Mouse (Mus musculus) small intestine, adult 2 months (tissue): ENCODE results near the gene Mak.

Source experiments
- CTCF ChIP-seq: fragments of 200-500 bp; IDR thresholded peaks from 2 replicates; pipeline ENCODE4 v1.5.1; 2012; ENCODE audit warnings: low read depth, mild to moderate bottlenecking, control low read depth, inconsistent platforms, low read length, moderate library complexity, mixed read lengths; ENCODE audit not compliant: insufficient replicate concordance, insufficient read length; ENCODE audit errors: extremely low read depth
- POLR2A ChIP-seq: fragments of 200-500 bp; IDR thresholded peaks from 2 replicates; pipeline ENCODE4 v1.6.1; 2012; ENCODE audit warnings: low read depth, mild to moderate bottlenecking, control low read depth, inconsistent platforms, low read length, moderate library complexity

DNA sequence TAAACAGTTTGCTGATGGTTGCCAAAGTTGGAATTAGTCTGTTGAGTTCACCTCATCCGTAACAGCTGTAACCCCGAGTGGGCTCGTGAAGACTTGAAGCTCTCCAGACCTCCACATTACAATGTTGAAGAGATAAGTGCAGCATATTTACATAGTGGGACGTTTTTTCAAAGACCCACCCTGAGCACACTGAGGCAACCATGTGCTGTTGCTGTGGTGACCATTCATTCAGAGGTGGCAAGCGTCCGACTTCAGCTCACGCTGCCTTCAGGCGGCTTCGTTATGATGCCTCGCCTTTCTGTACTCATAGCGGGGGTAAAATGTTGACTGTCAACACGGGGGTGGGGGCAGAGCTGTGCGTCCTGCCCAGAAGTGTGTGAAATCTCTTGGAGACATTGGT, 57.4 kb downstream of the Mak start:
- TF ChIP-seq POLR2A (no peak), CTCF (no peak)
